Mouse (Mus musculus): ENCODE measurements at regions not wholly inside any gene's neighbourhood (a gene's known extent, or its start where the extent isn't known, plus 50 kb on each side); places are given as distances from the start of the nearest gene placed in this dataset.

DNA sequence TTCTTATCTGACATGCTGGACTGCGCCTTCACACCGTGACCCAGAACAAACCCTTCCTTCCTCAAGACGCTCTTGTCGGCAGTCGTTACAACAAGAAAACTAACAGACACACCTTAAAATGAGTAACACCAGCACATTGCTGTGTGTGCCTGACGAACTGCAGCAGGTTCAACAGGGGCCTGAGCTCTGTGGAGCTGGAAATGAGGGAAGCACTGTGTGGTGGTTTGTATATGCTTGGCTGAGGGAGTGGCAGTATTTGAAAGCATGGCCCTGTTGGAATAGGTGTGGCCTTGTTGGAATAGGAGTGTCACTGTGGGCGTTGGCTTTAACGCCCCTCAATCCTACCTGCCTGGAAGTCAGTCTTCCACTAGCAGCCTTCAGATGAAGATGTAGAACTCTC is 203.9 kb upstream of the Dio3 start:
- TF ChIP-seq USF1 (IDR thresholded peaks at IDR 0.05; ENCODE audit: low read depth, low read length) = no peak
- no peak for TF ChIP-seq CTCF (conservative IDR thresholded peaks at IDR 0.05 in 1 of 2, IDR thresholded peaks at IDR 0.05 in 1 of 2; ENCODE audit: low read depth in 2 of 2, low read length in 2 of 2)
- no peak for TF ChIP-seq EP300 (IDR thresholded peaks at IDR 0.05; ENCODE audit: low read length)
- no peak for TF ChIP-seq CHD1 (IDR thresholded peaks at IDR 0.05; ENCODE audit: low read depth, low read length)
- no peak for TF ChIP-seq TCF12 (IDR thresholded peaks at IDR 0.05; ENCODE audit: low read depth, low read length)
- TF ChIP-seq ETS1 (conservative IDR thresholded peaks at IDR 0.05; ENCODE audit: low read depth, low read length) = no peak
- TF ChIP-seq KAT2A (IDR thresholded peaks at IDR 0.05; ENCODE audit: insufficient replicate concordance, low read length) = no peak
- TF ChIP-seq NRF1 (IDR thresholded peaks at IDR 0.05; ENCODE audit: low read depth, low read length) = no peak

All from CH12.LX (cell line).